Mouse (Mus musculus): ENCODE measurements around the gene Pak1.

DNA sequence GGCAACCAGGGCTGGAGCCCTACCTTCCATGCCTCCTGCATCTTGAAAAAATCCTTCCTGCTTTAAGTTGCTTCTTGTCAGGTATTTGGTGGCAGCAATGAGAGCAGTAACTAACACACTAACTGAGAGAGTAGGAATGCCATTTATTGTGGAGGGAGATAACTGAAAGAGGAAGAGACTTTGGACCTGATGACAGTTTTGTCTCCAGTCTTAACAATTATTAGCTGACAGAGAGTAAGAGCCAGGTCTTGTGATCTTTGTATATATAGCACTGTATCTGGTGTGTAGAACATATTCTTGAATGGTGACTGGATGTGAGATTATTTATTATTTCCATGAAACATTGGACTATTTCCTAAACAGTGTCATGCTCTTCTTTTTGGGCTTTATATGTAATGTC lies 50.2 kb downstream of the Pak1 start:
- TF ChIP-seq EP300 (IDR thresholded peaks at IDR 0.05; ENCODE audit: low read depth) (no peak), CTCF (IDR thresholded peaks at IDR 0.05; ENCODE audit: low read depth) (no peak)
